Mouse (Mus musculus): ENCODE results near the gene Polr3g.
"Not testable (repeated sequence)": the region's sequence is repeated elsewhere in the genome, so short reads cannot be mapped to it uniquely, and the experiment has no call there.

Polr3g gene

DNA sequence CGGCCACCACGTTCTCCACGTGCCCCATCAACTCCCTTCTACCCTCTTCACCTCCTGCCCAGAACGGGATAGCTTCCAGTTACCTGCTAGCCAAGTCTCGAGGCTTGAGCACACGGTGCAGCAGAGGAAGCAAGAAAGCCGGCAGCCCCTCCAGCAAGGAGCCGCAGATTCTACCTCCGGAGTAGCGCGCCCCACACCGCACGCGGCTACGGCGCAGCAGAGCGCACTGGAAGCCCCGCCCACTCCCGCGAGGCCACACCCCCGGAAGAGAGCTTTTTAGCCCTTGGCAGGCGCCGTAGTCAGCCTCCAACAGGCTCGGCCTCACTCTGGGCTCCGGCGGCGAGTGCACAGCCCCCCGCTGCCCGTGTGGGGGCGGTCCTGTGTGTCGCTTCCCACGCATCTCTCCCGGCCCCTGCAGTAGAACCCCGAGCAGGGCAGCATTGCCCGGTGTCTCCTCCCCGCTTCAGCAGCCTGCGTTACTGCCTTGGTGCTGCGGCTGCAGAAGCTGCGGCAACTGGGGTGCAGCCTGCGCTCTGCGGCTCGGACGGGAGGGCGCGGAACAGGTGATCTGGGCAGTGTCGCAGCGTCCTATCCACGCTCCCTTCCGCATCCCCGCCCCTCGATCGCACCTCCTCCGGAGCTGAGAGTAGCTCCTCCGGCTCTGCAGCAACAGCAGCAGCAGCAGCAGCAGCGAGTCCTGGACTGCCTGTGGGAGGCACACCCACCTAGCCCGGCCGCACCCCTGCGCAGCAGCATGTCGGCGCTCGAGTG, at the start of gene Polr3g, which contains the start of gene Mblac2:
TSS of gene Polr3g (minus strand) at position 239 of the 771 bp plus-strand sequence.
TSS of gene Mblac2 (plus strand) at position 567 of the 771 bp plus-strand sequence.
- peak; percentile 97 for DNase-seq (ENCODE audit: low read depth, low spot score)

DNA sequence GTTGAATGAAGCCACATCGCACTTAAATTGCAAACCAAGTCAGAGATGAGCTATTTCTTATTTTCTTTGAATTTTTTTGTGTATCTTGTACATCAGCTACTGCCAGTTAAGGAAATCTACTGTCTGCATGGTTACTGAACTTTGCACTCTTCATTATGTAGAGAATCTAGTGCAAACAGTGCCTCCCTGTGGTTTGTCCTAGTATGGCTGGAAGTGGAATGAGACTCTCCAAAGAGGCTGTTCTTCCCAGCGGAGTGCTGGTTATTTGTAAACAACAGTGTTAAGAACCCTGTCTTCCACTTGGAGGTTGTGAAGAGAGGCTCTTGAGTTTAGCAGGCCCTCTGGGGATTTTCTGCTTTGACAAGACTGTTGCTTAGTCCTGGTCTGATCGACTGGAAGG, 49.6 kb upstream of the Polr3g start:
- DNase-seq (ENCODE audit: low read depth, low spot score): peak; percentile 68

DNA sequence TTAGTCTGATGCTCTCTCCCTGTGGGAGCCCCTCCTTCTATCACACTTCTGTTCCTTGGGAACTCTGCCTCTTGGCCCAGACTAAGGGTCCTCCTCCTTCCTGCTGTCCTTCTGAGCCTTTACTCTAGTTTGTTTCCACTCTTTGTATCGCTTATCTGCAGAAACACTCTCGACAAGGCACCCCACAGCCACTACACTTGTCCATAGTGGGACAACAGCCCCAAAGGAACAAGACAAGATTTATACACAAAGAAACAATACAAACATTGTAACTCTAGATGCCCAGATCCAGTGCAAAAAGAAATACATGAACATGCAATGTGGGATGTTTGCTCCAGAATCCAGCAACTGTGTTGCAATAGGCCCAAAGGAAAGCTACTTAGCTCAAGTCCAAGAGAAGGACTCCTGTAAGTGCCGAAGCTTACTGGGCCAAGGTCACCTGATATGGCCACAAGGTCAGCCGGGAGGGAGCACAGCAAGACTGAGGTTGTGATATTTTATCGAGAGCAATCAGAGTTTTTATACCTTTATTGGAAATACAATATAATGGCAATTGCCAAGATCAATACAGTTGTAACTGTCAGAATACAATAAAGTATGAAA, 46.3 kb upstream of the Polr3g start:
- no peak for DNase-seq (ENCODE audit: low read depth, low spot score)

DNA sequence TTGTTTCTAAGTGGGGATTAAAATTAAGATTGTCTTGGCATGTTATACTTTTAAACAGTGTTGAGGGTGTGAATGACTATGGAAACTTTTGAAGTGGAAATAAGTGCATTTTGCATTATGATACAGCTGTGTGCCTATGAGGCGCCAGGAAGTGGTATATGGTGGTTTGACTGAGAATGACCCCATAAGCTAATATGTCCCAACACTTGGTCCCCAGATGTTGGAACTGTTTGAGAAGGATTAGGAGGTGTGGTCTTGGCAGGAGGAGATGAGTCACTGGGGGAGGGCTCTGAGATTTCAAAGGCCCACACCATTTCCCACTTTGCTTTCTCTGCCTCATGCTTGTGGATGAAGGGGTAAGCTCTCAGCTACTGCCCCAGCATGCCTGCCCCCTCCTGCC, 44.5 kb upstream of the Polr3g start:
- DNase-seq (ENCODE audit: low read depth, low spot score): no peak

DNA sequence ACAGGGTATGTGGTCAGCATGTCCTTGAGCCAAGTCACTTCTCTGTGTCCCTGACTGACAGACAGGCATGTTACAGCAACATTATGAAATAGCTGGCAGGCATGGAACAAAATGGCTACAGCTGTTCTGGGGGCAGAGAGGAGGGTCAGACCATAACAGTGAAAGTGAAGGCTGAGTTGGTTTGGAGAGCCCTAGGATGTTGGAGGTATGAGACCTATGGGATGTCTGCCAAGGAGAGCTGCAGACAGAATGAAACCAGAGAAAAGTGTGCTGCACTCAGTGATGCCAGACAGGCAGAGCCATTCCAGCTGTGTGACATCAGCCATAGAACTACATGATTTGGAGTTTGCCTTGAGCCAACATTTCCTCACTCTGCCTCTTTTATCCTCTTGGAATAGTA, 44.1 kb upstream of the Polr3g start:
- no peak for DNase-seq (ENCODE audit: low read depth, low spot score)

DNA sequence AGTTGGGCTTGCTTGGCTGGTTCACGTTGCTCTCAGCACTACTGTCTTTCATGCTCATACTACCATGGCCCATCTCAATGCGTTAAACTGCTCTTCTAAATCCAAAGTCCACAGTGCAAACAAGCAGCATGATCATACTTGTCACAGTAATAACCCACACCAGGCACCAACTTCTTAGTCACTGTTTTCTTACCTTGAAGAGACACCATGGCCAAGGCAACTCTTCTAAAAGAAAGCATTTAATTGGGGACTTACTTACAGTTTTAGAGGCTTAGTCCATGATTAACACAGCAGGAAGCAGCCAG, 33.2 kb upstream of the Polr3g start:
- DNase-seq (ENCODE audit: low read depth, low spot score): no peak

DNA sequence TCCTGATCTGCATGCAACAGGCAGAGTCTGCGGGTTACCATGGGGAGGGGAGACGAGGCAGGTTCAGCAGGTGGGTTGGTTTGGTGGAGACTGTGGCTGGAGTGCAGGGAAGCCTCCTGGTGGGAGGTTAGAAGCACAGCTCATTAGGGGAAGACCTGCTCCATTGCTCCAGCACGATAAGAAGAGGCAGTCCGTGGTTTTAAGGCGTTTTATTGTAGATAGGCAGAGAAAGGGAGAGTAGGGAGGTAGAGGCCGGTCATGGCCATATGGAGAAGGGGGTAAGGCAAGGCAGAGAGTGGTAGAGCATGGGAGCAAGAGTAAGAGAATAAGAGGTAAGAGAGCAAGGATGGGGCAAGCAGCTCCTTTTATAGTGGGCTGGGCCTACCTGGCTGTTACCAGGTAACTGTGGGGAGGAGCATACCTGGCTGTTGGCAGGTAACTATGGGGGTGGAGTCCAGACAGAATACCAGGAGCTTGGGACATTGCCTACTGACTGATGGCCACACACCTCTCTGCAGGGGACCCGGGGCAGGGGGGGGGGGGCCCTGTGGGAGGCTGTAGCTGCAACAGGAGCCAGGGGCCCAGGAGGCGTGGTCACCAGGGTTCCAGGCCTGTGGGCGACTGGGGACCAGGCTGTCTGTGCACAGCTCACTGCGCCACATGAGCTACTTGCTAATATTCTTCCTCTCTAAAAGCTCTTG, 32.7 kb upstream of the Polr3g start:
- DNase-seq (ENCODE audit: low read depth, low spot score): no peak

DNA sequence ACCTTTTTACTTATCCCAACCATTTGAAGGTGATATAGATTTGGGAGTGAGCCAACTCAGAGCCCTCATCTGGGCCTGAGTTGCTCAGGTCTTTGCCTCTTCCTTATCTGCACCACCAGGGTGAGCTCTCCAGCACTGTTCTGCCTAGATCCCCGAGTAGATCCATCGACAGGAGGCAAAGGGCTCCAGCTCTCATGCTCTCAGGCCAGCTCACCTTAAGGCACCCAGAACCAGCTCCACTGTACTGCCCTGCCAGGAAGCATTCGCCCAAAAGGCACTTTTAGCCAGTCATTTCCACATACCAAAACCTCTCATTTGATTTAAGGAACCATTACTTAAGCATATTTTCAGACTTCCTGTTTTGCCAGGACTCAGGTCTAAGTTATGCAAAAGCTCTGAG, 30.1 kb upstream of the Polr3g start:
- no peak for DNase-seq (ENCODE audit: low read depth, low spot score)

DNA sequence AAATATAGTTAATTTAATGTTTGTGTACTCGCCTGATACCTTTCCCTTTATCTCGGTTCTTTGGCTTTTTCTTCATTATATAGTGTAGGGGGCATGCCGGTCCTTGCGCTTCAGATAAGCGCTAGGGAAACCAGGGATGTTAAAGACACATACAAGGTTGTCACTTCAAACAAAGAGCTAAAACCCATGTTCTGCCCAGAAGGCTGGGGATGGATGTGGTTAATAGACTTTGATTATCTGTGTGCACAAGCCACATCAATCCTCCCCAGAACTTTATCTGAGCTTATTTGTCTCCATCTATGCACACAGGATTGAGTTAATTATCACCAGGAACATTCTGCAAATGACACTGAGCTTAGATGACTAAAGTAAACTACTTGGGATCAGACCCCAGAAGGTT, 25.8 kb upstream of the Polr3g start:
- no peak for DNase-seq (ENCODE audit: low read depth, low spot score)

DNA sequence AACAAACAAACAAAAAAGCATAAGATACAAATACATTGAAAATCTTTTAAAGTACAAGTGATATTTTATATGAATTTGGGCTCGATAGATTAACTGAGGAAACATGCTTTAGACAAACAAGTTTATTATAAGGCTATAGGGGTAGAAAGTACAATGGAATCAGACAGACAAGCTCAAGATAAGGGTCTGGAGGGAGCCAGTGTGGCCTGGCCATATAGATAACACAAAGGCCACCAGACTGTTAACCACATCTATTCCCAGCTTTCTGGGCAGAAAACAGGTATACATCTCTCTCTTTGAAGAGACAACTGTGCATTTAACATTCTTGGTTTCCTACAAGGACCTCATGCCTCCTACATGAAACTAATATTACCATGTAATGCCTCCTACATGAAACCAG, 19.5 kb upstream of the Polr3g start:
- no peak for DNase-seq (ENCODE audit: low read depth, low spot score)

DNA sequence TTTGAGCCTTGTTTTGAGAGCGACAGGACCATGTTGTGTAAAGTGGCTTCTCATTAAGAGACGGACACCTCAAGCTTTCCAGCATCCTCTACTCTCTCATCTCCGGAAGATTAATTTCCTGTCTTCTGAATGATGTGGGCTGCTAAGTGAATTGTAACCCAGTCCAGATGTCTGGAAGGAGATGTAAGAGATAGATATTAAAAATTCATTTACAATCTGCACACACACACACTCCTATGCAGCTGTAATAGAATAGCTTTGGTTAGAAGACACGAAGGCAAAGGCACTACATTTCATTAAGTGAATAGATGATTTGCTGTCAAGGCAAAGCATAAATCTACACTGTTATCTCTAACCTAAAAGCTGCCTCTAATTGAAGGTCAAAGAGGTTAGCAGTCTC, 18.3 kb upstream of the Polr3g start:
- no peak for DNase-seq (ENCODE audit: low read depth, low spot score)

DNA sequence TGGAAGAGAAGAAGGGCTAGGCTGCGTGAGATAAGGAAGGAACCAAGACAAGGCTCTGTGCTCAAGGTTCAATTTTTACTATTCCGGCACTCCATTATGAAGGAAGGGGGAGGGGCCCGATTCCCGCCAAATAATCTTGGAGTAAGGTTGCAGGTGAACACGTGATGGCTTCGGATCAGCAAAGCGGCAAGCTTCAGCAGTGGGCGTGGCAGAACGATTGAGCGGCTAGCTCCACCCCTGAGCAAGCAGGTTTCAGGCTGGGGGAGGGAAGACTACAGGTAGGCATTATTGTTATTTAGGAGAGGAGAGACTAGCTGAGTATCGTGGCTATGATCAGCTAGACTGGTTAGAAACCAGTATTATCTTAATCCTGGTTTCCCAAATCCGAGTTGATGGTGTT, 17.3 kb upstream of the Polr3g start:
- not testable (repeated sequence) for DNase-seq (ENCODE audit: low read depth, low spot score)

DNA sequence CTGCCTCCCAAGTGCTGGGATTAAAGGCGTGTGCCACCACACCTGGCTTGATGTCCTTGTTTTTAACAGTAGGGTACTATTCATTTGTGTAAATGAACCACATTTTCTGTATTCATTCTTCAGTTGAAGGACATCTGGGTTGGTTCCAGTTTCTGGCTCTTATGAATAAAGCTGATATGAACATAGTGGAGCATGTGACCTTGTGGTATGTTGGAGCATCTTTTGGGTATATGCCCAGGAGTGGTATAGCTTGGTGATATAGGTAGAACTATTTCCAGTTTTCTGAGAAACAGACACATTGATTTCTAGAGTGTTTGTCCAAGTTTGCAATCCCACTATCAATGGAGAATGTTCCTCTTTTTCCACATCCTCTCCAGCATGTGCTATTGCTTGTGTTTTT, 3.1 kb upstream of the Polr3g start:
- DNase-seq (ENCODE audit: low read depth, low spot score): no peak

DNA sequence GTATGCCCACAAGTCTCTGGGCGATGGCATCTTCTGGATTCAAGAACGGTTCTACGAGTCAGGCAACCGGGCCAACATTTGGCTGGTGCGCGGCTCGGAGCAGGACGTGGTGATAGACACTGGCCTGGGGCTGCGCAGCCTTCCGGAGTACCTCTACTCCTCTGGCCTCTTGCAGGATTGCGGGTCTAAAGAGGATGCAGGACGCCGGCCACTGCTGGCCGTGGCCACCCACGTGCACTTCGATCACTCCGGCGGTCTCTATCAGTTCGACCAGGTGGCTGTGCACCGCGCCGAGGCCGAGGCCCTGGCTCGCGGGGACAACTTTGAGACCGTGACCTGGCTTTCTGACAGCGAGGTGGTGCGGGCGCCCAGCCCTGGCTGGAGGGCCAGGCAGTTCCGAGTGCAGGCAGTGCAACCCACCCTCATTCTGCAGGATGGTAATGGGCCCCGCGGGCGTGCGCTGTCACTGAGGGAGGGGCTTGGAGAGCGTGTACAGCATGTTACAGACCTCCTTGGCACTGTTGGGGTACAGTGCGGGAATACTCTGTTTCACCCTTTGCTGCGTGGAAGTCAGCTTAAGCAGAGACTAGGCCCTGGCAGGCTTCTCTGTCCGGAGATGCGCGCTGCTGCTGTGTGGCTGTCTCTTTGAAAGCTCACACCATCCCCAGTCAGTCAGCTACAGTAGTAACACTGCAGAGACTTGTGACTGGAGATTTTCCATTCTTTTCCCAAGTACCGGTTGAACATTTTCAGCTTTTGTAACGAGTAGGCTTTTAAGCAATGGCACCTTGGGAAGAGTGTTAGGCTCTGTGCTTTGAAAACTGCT, 946 bp upstream of the Polr3g start:
- DNase-seq (ENCODE audit: low read depth, low spot score): peak; percentile 65

DNA sequence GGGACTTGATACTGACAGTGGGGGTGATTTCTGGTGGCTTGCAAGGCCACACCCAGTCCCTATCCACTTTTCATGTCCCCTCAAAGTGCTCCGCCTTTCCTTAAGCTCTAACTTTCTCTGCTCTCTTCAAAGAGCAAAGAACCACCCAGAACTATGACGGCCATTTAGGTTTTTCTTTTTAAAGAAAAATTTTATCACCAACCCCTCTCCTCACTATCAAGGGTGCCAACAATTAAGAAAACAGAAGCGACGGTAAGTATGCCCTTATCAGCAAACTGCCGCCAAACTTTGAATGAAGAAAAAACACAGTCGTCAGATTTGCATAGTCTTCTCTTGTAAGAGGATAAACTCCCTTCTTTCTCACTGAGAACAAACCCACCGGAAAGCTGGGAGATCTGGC, 547 bp downstream of the Polr3g start:
- DNase-seq (ENCODE audit: low read depth, low spot score): no peak

DNA sequence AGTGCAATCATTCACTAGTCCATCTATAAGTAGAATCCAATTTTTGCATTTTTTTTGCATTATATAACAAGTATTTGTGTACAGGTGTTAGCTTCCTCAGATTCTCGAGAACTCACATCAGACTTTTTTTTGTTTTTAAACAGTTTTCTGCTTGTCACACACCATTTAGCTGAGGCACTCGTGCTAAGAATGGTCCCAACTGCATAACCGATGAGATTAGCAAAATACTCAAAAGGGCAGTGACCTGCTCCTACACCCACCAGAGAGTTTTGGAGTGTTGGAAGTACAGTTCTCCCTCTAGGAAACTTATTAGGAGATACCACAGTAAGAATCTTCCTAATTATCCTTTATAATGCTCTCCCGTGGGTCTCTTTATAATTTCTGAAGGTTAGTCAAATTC, 1.0 kb downstream of the Polr3g start:
- DNase-seq (ENCODE audit: low read depth, low spot score): no peak

DNA sequence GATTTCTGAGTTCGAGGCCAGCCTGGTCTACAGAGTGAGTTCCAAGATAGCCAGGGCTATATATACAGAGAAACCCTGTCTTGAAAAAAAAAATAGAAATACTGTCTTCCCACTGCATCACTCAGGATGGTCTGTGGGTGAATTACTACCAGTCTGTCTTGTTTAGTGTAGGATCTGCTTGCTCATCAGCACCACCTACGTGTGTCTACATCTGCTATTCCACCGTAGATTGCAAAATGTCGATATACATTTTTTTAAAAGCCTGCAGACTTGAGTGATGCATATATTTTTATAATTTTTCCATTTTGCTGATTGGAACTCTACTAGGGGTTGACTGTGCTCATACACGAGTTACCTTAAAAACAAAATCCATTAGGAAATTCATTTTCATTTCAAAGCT, 4.5 kb downstream of the Polr3g start:
- peak; percentile 71 for DNase-seq (ENCODE audit: low read depth, low spot score)

DNA sequence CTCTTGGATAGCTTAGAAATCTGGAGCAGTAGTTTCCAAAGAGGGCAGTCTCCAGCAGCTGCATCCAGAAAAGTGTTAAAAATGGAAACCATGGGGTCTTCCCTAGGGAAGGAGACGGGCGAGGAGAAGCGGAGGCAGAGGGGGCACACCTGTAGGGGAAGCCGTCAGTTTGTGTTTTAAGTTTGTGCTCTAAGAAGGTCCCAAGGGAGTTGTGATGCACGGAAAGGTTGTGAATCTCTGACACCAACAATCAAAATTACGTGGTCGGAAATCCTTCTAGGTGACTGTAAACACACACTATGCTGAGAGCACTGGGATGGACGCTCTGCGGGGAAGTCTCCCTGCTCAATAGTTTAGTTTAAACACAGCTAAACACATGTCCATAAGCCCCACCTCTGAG, 7.2 kb downstream of the Polr3g start:
- DNase-seq (ENCODE audit: low read depth, low spot score): no peak

DNA sequence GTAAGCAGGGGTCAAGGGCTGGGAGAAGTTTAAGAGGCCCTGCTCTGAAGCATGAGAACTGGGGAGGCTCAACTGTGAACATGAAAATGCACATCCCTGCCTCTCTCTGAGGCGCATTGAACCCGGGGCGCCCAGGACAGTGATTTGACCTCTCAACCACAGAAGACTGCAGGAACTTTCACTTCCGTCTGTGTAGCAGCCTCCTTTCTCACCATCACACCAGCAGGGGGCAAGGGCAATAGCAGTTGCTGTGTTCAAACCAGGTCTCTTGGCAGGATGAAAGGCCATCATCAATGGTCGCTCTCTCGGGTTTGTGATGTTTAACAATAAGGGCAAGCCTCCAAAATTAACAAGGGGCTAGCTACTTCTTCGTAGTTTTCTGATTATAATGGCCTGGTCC, 7.7 kb downstream of the Polr3g start:
- DNase-seq (ENCODE audit: low read depth, low spot score): no peak

DNA sequence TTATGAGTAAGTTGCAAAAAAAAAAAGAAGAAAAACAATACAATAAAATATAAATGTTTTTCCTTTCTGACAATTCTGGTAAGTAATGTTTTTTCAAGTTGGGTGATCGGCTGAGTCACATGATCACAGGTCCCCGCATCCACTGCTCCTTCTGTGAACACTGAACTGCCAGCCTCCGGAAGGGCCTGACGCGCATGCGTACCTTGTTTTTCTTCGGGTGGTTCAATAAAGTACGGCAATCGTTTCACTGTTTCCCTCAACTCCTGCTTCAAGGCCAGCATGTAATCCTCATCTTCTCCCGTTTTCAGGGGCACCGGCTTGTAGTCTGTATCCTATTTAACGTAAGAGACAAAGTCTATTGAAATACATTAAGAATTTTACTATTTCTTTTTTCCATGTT, 16.4 kb downstream of the Polr3g start:
- no peak for DNase-seq (ENCODE audit: low read depth, low spot score)

DNA sequence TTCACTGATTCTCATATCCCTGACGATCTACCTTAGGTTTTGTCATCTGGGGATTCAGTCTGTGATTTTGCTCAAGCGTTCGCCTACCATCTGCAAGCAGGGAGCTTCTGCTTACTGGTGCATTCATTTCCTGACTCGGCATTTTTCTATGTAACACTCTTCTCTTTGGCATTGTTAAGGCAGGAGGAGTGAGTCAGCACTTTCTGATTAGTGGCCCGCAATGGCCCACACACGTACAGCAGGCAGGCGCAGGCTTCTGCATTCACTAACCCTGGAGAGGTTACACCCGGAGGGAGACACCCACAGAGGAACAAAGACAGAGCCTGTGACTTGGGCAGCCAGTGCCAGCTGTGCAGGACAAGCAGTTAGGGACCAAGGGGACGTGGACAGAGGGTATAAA, 19.2 kb downstream of the Polr3g start:
- peak; percentile 85 for DNase-seq (ENCODE audit: low read depth, low spot score)

DNA sequence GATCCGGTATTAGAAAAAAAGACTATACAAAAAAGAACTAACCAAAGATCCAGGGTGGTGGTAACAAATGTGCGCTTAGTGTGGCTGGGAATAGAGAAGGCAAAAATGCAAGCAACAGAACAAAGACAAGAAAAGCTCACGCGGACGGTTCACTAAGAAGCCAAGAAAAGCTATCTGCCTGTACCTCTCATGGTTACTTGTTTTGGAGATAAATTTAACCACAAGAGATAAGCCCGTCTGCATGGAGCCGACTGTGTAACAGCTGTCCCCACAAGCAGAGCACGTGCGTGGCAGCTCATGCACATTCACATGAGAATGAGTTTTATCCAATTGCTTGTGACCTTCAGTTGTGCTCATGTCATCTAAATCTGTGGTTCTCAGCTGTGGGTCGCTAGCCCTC, 20.3 kb downstream of the Polr3g start:
- peak; percentile 12 for DNase-seq (ENCODE audit: low read depth, low spot score)

Measured in brain, adult 2 months (tissue).